Mouse (Mus musculus): ENCODE results near the gene Smim14. TPM values are rescaled to one million over a fixed set of nuclear protein-coding genes. Genes with fewer than 3 reads are reported as not detected.

Gene Smim14
- polyA plus RNA-seq, 1 experiment from 2014 or later, result 102 TPM

DNA sequence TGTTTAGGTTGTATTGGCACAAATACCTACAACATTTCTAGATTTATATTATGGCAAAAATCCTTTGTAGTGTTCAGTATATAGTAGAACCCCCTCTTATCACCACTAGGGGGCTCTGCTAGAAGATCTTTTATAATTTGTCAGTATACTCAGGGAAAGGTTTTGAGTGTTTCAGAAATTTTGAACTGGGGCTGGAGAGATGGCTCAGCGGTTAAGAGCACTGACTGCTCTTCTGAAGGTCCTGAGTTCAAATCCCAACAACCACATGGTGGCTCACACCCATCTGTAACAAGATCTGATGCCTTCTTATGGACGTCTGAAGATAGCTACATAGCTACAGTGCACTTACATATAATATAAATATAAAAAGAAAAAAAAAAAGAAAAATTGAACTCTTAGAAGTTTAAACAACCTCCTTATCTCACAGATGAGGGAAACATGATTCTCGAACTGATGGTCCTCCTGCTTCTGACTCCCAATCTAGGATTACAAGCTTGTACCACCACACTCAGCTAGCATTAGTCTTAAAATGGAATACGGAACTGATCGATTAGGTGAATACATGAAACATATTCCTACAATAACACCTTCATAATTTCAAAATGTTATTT, 1.4 kb downstream of the Smim14 start:
- peak; percentile 17 for DNase-seq (ENCODE audit: low spot score)
- Histone ChIP-seq H3K9me3 (ENCODE audit: control insufficient read depth, low read length) (no peaks in the 10 kb centered on the region), H3K4me2 (ENCODE audit: low read depth) (no peak overlapping the region), H3K9ac (ENCODE audit: low read length) (no peak overlapping the region), H3K36me3 (ENCODE audit: control insufficient read depth, insufficient read depth, low read length) (no peaks in the 10 kb centered on the region), H3K4me3 (ENCODE audit: low read depth, low read length) (no peak overlapping the region), H3K27ac (ENCODE audit: low read depth, low read length) (no peak overlapping the region), H3K4me1 (ENCODE audit: control insufficient read depth, insufficient read depth, low read length) (peaks cover 4% of the 10 kb centered on the region; the same call in 1 of the 2 replicates), H3K27me3 (ENCODE audit: control insufficient read depth, insufficient read depth, low read length) (no peaks in the 10 kb centered on the region)
- WGBS, result 76% methylated on average over 5 of the region's 5 CpGs
- no peak for ATAC-seq (ENCODE audit: insufficient read depth, low FRiP score, low TSS enrichment)

- H3K4me2 ChIP-seq (ENCODE audit: low read depth), result no peak overlapping the region
- WGBS, result 68% methylated on average over 4 of the region's 4 CpGs
- peaks cover 4% of the 10 kb centered on the region; the same call in 1 of the 2 replicates for H3K4me1 ChIP-seq (ENCODE audit: control insufficient read depth, insufficient read depth, low read length)
- no peak overlapping the region for H3K4me3 ChIP-seq (ENCODE audit: low read depth, low read length)
- H3K9ac ChIP-seq (ENCODE audit: low read length), result no peak overlapping the region
- DNase-seq (ENCODE audit: low spot score) (no peak), ATAC-seq (ENCODE audit: insufficient read depth, low FRiP score, low TSS enrichment) (no peak)
- H3K27ac ChIP-seq (ENCODE audit: low read depth, low read length), result no peak overlapping the region
- H3K36me3 ChIP-seq (ENCODE audit: control insufficient read depth, insufficient read depth, low read length), result no peaks in the 10 kb centered on the region
- no peaks in the 10 kb centered on the region for H3K27me3 ChIP-seq (ENCODE audit: control insufficient read depth, insufficient read depth, low read length)
- H3K9me3 ChIP-seq (ENCODE audit: control insufficient read depth, low read length), result no peaks in the 10 kb centered on the region
Observed at GRCm38 (mm10) chr5:65534496-65534895, 2.5 kb downstream of the Smim14 start.

DNA sequence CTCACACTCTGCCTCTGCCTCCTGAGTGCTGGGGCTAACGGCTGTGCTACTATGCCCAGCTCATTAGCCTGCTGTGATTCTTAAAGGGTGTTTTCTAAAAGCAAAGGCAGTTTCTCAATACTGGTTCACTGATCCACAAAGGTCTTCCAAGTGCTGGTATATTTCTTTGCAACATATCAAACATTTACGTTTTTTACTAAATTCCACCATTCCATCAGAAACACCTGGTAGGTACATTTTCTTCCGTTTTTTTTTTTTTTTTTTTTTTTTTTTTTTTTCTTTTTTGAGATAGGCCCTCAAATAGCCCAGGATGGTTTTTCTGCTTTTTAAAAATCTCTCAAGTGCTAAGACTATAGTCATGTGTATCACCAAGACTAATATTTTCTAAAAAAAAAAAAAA, 5.7 kb downstream of the Smim14 start:
- Histone ChIP-seq H3K4me2 (ENCODE audit: low read depth) (no peak overlapping the region), H3K4me1 (ENCODE audit: control insufficient read depth, insufficient read depth, low read length) (no peaks in the 10 kb centered on the region), H3K4me3 (ENCODE audit: low read depth, low read length) (no peak overlapping the region), H3K9me3 (ENCODE audit: control insufficient read depth, low read length) (no peaks in the 10 kb centered on the region), H3K27me3 (ENCODE audit: control insufficient read depth, insufficient read depth, low read length) (no peaks in the 10 kb centered on the region), H3K36me3 (ENCODE audit: control insufficient read depth, insufficient read depth, low read length) (no peaks in the 10 kb centered on the region), H3K9ac (ENCODE audit: low read length) (no peak overlapping the region), H3K27ac (ENCODE audit: low read depth, low read length) (no peak overlapping the region)
- 70% methylated on average over 3 of the region's 3 CpGs for WGBS
- no peak for ATAC-seq (ENCODE audit: insufficient read depth, low FRiP score, low TSS enrichment)
- DNase-seq (ENCODE audit: low spot score), result no peak

DNA sequence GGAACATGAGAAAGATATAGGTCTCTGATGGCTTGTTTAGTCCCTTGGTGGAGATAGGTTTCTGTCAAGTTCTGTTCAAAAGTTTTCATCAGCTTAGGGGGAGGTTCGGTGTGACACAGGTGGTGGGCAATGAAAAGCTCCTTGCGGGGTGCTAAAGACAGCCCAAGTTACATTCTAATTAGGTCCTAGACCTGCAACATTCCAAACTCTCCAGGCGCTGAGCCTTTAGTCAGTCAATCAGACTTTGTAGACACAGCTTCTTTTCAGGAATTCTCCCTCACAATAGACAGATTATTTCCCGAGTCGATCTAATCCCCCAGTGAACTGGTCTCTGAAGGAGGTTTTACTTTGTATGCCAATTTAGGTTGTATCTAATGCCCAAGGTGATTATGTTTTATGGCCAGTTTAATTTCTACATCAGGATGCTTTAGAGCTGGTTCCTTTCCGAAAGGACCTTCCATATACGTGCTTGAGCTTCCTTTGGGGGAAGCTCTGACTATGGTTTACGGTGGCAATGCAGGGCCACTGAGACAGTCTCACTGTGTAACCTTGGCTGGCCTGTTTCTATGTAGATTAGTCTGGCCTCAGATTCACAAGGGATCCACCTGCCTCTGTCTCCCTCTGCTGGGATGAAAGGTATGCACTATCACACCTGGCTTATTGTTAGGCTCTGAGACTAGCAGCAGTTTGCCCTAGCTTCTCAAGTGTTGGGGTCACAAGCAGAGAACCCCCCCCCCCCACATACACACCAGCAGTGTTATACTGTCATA, 11.1 kb downstream of the Smim14 start:
- Histone ChIP-seq H3K9me3 (ENCODE audit: control insufficient read depth, low read length) (no peaks in the 10 kb centered on the region), H3K27ac (ENCODE audit: low read depth, low read length) (no peak overlapping the region), H3K4me1 (ENCODE audit: control insufficient read depth, insufficient read depth, low read length) (no peaks in the 10 kb centered on the region), H3K36me3 (ENCODE audit: control insufficient read depth, insufficient read depth, low read length) (no peaks in the 10 kb centered on the region), H3K4me3 (ENCODE audit: low read depth, low read length) (no peak overlapping the region), H3K9ac (ENCODE audit: low read length) (no peak overlapping the region), H3K27me3 (ENCODE audit: control insufficient read depth, insufficient read depth, low read length) (no peaks in the 10 kb centered on the region), H3K4me2 (ENCODE audit: low read depth) (no peak overlapping the region)
- ATAC-seq (ENCODE audit: insufficient read depth, low FRiP score, low TSS enrichment), result no peak
- WGBS, result 10% methylated on average over 8 of the region's 8 CpGs
- no peak for DNase-seq (ENCODE audit: low spot score)

DNA sequence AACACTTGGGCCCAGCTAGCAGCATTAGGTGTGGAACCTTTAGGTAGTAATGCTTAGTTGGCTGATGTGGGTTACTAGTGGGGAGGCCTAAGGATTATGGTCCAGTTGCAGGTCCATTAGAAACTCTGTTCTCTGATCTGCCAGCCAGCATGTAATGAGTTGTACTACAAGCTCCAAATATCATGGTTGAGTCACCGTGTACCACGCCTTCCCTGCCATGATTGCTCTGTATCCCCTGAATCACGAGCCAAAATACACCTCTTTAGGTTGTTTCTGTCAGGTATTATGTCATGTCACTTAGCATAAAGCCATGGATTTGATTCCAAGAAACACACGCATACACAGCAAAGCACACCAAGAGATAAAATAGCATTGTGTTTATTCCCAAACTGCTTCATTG, 12.2 kb downstream of the Smim14 start:
- WGBS, result 77% methylated on average over 4 of the region's 4 CpGs
- Histone ChIP-seq H3K9me3 (ENCODE audit: control insufficient read depth, low read length) (no peaks in the 10 kb centered on the region), H3K36me3 (ENCODE audit: control insufficient read depth, insufficient read depth, low read length) (no peaks in the 10 kb centered on the region), H3K27me3 (ENCODE audit: control insufficient read depth, insufficient read depth, low read length) (no peaks in the 10 kb centered on the region), H3K4me3 (ENCODE audit: low read depth, low read length) (no peak overlapping the region), H3K27ac (ENCODE audit: low read depth, low read length) (no peak overlapping the region), H3K4me1 (ENCODE audit: control insufficient read depth, insufficient read depth, low read length) (no peaks in the 10 kb centered on the region), H3K4me2 (ENCODE audit: low read depth) (no peak overlapping the region), H3K9ac (ENCODE audit: low read length) (no peak overlapping the region)
- ATAC-seq (ENCODE audit: insufficient read depth, low FRiP score, low TSS enrichment) (no peak), DNase-seq (ENCODE audit: low spot score) (no peak)

DNA sequence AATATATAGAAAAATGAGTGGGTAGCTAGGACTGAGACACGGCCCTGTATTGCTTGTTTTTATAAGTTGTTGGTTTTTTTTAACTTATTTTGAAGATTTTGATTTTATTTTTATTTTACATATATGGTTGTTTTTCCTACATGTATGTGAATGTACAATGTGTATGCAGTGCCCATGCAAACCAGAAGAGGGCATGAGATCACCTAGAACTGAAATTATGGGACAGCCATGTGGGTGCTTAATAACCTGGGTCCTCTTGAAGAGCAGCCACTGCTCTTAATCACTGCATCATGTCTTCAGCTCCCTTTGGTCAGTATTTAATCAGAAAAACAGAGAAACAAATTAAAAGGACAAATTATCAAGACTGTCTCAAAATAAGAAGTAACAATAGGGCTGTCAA, 15.2 kb downstream of the Smim14 start:
- no peak overlapping the region for H3K4me3 ChIP-seq (ENCODE audit: low read depth, low read length)
- 71% methylated on average over 1 of the region's 1 CpGs for WGBS
- H3K36me3 ChIP-seq (ENCODE audit: control insufficient read depth, insufficient read depth, low read length), result no peaks in the 10 kb centered on the region
- H3K9me3 ChIP-seq (ENCODE audit: control insufficient read depth, low read length), result no peaks in the 10 kb centered on the region
- H3K27ac ChIP-seq (ENCODE audit: low read depth, low read length), result no peak overlapping the region
- H3K4me1 ChIP-seq (ENCODE audit: control insufficient read depth, insufficient read depth, low read length), result no peaks in the 10 kb centered on the region
- no peak for ATAC-seq (ENCODE audit: insufficient read depth, low FRiP score, low TSS enrichment)
- no peak overlapping the region for H3K4me2 ChIP-seq (ENCODE audit: low read depth)
- DNase-seq (ENCODE audit: low spot score), result no peak
- no peaks in the 10 kb centered on the region for H3K27me3 ChIP-seq (ENCODE audit: control insufficient read depth, insufficient read depth, low read length)
- no peak overlapping the region for H3K9ac ChIP-seq (ENCODE audit: low read length)

DNA sequence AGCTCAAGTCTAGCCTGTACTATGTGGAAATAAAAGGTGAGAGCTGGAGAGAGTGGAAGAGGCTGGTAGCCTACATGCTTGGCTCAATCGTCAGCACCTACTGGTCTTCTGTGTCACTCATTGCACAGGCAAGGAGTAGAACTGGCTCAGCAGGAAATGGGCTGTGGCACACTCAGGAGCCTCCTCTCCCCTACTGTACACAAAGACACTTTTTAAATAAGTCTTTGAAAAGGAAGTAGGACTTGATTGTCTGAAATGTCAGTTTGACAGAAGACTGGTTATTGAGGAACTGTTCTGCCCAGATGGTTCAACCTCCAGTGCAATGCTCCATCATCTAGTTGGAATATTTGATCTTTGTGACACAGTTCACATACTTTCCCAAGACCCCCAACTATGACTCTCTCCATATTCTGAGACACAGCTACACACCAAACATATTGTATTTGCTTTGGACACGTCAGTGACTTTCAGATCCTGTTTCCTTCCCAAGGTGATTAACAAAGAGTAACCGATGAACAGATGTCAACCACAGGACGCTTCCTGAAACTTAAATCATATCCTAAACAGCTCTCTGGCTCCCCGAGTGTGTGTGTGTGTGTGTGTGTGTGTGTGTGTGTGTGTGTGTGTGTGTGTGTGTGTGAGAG, 22.2 kb downstream of the Smim14 start:
- H3K4me3 ChIP-seq (ENCODE audit: low read depth, low read length), result no peak overlapping the region
- no peaks in the 10 kb centered on the region for H3K36me3 ChIP-seq (ENCODE audit: control insufficient read depth, insufficient read depth, low read length)
- H3K9me3 ChIP-seq (ENCODE audit: control insufficient read depth, low read length), result no peaks in the 10 kb centered on the region
- ATAC-seq (ENCODE audit: insufficient read depth, low FRiP score, low TSS enrichment) (no peak), DNase-seq (ENCODE audit: low spot score) (no peak)
- H3K27me3 ChIP-seq (ENCODE audit: control insufficient read depth, insufficient read depth, low read length), result no peaks in the 10 kb centered on the region
- no peak overlapping the region for H3K4me2 ChIP-seq (ENCODE audit: low read depth)
- 63% methylated on average over 5 of the region's 5 CpGs for WGBS
- no peaks in the 10 kb centered on the region for H3K4me1 ChIP-seq (ENCODE audit: control insufficient read depth, insufficient read depth, low read length)
- H3K9ac ChIP-seq (ENCODE audit: low read length), result no peak overlapping the region
- no peak overlapping the region for H3K27ac ChIP-seq (ENCODE audit: low read depth, low read length)

DNA sequence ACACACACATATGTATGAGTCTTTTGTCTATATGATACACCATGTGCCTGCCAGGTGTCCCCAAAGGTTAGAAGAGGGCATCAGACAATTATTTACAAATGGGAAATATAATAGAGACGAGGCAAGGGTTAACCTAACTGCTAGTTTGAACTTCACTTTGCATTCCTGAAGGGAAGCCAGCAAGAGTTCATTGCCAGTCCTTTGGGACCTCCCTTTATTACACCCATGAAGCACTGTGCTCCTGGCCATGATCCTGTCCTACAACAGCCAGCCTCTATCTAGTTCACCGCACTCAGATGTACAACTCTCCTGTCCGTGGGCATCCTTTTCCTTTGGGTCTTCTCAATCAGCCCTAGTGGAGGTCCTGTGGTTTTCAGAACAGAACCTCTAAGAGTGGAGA, 23.5 kb downstream of the Smim14 start:
- Histone ChIP-seq H3K9me3 (ENCODE audit: control insufficient read depth, low read length) (no peaks in the 10 kb centered on the region), H3K4me3 (ENCODE audit: low read depth, low read length) (no peak overlapping the region), H3K27ac (ENCODE audit: low read depth, low read length) (no peak overlapping the region), H3K9ac (ENCODE audit: low read length) (no peak overlapping the region), H3K27me3 (ENCODE audit: control insufficient read depth, insufficient read depth, low read length) (no peaks in the 10 kb centered on the region), H3K4me2 (ENCODE audit: low read depth) (no peak overlapping the region), H3K4me1 (ENCODE audit: control insufficient read depth, insufficient read depth, low read length) (no peaks in the 10 kb centered on the region), H3K36me3 (ENCODE audit: control insufficient read depth, insufficient read depth, low read length) (no peaks in the 10 kb centered on the region)
- ATAC-seq (ENCODE audit: insufficient read depth, low FRiP score, low TSS enrichment), result no peak
- WGBS, result 83% methylated on average over 3 of the region's 3 CpGs
- DNase-seq (ENCODE audit: low spot score), result no peak

DNA sequence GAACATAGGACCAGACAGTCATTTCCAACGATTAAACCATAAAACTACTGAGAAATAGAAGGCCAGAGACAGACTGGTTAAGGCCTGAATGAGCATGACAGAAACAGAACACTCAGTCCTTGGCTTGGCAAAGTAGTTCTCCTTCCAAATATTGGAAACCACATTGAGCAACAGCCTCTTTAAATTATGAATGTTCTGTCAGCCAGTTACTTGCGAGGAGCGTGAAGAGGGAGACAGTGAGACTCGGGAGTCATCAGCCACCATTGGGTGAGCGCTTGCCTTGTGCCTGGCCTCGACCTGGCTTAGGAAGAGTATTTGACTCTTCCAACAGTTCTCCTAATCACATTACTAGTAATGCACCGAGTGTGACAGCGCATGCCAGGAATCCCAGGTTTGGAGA, 28.6 kb downstream of the Smim14 start:
- 85% methylated on average over 8 of the region's 8 CpGs for WGBS
- no peak overlapping the region for H3K4me2 ChIP-seq (ENCODE audit: low read depth)
- no peaks in the 10 kb centered on the region for H3K9me3 ChIP-seq (ENCODE audit: control insufficient read depth, low read length)
- H3K4me1 ChIP-seq (ENCODE audit: control insufficient read depth, insufficient read depth, low read length), result no peaks in the 10 kb centered on the region
- ATAC-seq (ENCODE audit: insufficient read depth, low FRiP score, low TSS enrichment) (no peak), DNase-seq (ENCODE audit: low spot score) (no peak)
- no peaks in the 10 kb centered on the region for H3K27me3 ChIP-seq (ENCODE audit: control insufficient read depth, insufficient read depth, low read length)
- no peaks in the 10 kb centered on the region for H3K36me3 ChIP-seq (ENCODE audit: control insufficient read depth, insufficient read depth, low read length)
- H3K27ac ChIP-seq (ENCODE audit: low read depth, low read length), result no peak overlapping the region
- H3K9ac ChIP-seq (ENCODE audit: low read length), result no peak overlapping the region
- no peak overlapping the region for H3K4me3 ChIP-seq (ENCODE audit: low read depth, low read length)
